Mouse (Mus musculus) CD4-positive naive resting alpha-beta T cell, adult 76 days (primary cell): ENCODE data around the gene C9orf72. TPM values are rescaled to one million over a fixed set of nuclear protein-coding genes. Genes with fewer than 3 reads are reported as not detected.

Experiments
- total RNA-seq: library from RNA; stranded (reverse); gene quantifications from one replicate; pipeline ENCODE4 v1.2.4, GENCODE M21; 2023

The C9orf72 gene
- total RNA-seq = 20.7 TPM

DNA sequence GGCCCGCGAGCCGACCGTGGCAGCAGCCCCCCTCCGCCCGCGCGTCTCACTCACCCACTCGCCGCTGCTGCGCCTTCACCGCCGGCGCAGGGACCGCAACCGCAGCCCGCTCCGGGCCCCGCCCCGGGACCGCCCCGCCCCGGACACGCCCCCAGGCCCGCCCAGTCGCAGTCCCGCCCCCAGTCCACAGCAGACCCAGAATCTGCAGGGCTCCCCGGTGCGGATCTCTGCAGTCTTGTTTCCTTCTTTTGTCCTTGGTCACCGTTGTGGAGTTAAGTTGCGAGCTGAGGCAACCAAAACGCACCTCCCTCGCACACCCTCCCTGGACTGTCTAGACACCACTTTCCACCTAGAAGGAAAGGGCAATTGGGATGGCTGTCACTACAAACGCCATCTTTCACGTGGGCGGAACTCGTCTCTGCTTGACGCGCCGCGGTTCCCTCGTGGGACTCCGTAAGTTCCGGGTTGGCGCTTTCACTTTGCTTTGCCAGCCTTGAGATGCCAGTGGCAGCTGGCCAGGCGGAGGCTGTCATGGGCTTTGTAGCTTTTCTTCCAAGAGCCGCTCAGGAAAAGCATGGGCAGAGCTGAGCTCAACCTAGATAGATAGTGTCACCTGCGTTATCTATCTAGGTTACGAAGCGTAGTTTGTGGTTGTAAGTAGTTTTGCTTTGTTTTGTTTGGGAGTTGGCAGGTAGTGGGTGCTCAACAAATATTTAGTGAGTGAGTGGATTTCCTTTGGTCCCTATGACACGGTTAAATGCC, at the start of gene C9orf72:
C9orf72 (minus strand) TSS at position 442 of the 762 bp plus-strand sequence.

DNA sequence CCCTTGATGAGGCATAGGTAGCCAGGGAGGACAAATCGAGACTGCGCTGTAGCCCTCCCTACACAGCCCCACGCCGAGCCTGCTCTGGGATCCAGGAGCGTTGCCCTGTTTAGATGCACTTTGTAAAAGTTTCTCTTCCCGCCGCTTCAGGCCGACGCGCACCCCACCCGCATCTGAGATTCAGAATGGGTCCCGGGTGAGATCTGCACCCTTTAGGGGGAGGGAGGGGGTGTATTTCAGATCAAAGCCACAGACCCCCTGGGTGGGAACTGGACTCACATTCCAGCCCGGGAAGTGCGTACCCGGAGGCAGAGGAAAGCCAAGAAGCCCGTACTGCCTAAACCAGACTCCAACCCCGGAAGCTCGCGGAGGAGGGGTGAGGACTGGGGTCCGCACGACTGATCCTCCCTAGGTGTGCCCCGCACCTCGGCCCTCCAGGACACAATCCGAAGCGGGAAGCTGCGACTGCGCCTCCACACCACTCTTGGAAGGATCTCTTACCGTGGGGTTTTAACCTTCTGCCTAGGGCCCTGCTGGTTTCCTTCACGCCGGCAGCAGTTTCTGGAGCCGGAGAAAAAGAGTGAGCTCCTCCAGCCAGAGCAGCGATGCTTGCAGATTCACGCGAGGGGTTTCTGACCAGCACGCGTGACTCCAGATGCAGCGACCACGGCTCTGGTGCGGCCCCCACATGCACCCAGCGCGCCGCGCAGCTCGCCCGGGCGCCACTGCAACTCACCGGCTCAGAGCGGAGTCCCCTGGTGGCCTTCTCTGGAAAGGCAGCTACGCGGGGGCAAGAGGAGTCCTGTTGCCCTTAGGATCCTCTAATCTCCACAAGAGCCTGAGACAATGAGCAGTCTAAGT, 69.0 kb downstream of the C9orf72 start, which contains the start of gene Mob3b:
Mob3b (minus strand) TSS at position 734 of the 861 bp plus-strand sequence.

DNA sequence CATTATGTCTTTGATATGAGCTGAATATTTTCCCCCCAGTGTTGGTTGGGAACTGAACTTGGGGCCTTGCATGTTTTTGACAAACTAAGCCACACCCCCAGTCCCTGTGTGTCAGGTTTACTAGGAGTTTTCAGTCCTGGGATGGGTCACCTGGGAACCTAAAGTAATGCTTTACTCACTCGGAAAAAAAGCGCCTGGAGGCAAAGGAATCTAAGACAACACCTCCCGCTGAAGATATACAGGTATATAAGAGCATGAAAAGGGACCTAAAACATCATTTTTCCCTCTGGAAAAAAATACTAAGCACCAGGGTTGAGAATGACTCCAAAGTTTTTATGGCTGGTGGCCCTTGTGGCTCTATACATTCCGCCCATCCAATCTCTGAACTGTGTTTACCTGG, 74.2 kb downstream of the C9orf72 start, which contains the start of gene Ifnk:
Ifnk (plus strand) TSS at position 301 of the 400 bp plus-strand sequence.

Other genes starting within 250 kb of the C9orf72 start
- not detected for gene Ifnk, start 74.1 kb downstream of the C9orf72 start, total RNA-seq
- 15.6 TPM for gene Mob3b, start 68.7 kb downstream of the C9orf72 start, total RNA-seq